Mouse (Mus musculus): ENCODE data around the gene Actbl2.

GRCm38 (mm10) chr13:111294965-111295494, 40.2 kb downstream of the Actbl2 start:
- TF ChIP-seq CEBPB (IDR thresholded peaks at IDR 0.05; ENCODE audit: insufficient read depth, poor library complexity, severe bottlenecking) = no peak
- TF ChIP-seq TCF12 (IDR thresholded peaks at IDR 0.05; ENCODE audit: insufficient read depth, poor library complexity, severe bottlenecking) = no peak
- TF ChIP-seq MYOG (IDR thresholded peaks at IDR 0.05; ENCODE audit: control insufficient read depth in 1 of 3, insufficient read depth in 1 of 3, insufficient read length in 2 of 3, low read depth in 2 of 3) = no peak
- TF ChIP-seq POLR2A (IDR thresholded peaks at IDR 0.05; ENCODE audit: insufficient read length, low read depth) = no peak
- TF ChIP-seq USF1 (IDR thresholded peaks at IDR 0.05; ENCODE audit: low read depth) = no peak
- TF ChIP-seq MAX (IDR thresholded peaks at IDR 0.05; ENCODE audit: low read depth) = no peak
- no peak for TF ChIP-seq E2F4 (IDR thresholded peaks at IDR 0.05; ENCODE audit: insufficient read depth)
- no peak for TF ChIP-seq MYOD1 (IDR thresholded peaks at IDR 0.05; ENCODE audit: control insufficient read depth in 1 of 3, insufficient read length in 2 of 3, low read depth in 2 of 3)
- TF ChIP-seq SRF (IDR thresholded peaks at IDR 0.05; ENCODE audit: control insufficient read depth, insufficient read length, low read depth) = no peak
- no peak for TF ChIP-seq POLR2AphosphoS2 (IDR thresholded peaks at IDR 0.05; ENCODE audit: insufficient read length, low read depth)
- TF ChIP-seq REST (IDR thresholded peaks at IDR 0.05; ENCODE audit: insufficient read depth, insufficient read length) = no peak
- no peak for TF ChIP-seq TCF3 (IDR thresholded peaks at IDR 0.05; ENCODE audit: insufficient read length, low read depth)
